Mouse (Mus musculus): ENCODE results near the gene Dmpk. TPM values are rescaled to one million over a fixed set of nuclear protein-coding genes. Genes with fewer than 3 reads are reported as not detected.

Gene Dmpk
- polyA plus RNA-seq, 1 experiment, result 75.4 TPM

- TF ChIP-seq POLR2A (IDR thresholded peaks at IDR 0.05; ENCODE audit: low read depth, low read length), result peak; percentile 23; the same call in 1 of the 2 replicates
- no peak for TF ChIP-seq CTCF (IDR thresholded peaks at IDR 0.05; ENCODE audit: borderline replicate concordance, insufficient read depth, low read length)
- H3K27ac ChIP-seq (ENCODE audit: insufficient read depth, low read length), result no peak overlapping the region
- H3K4me3 ChIP-seq (ENCODE audit: insufficient read depth, low read length), result no peak overlapping the region
Observed at GRCm38 (mm10) chr7:19100290-19100689, 16.6 kb downstream of the Dmpk start.

GRCm38 (mm10) chr7:19103741-19104140 is 20.1 kb downstream of the Dmpk start:
- no peaks in the 10 kb centered on the region for H3K4me1 ChIP-seq (ENCODE audit: control insufficient read depth, insufficient read depth, low read length)
- no peak overlapping the region for H3K27ac ChIP-seq (ENCODE audit: insufficient read depth, low read length)
- TF ChIP-seq POLR2A (IDR thresholded peaks at IDR 0.05; ENCODE audit: low read depth, low read length) (no peak), CTCF (IDR thresholded peaks at IDR 0.05; ENCODE audit: borderline replicate concordance, insufficient read depth, low read length) (no peak)
- no peak overlapping the region for H3K4me3 ChIP-seq (ENCODE audit: insufficient read depth, low read length)

More at GRCm38 (mm10) chr7:19100290-19100689, 16.6 kb downstream of the Dmpk start:
- no peaks in the 10 kb centered on the region for H3K4me1 ChIP-seq (ENCODE audit: control insufficient read depth, insufficient read depth, low read length)

- Histone ChIP-seq H3K27ac (ENCODE audit: insufficient read depth, low read length) (no peak overlapping the region), H3K4me3 (ENCODE audit: insufficient read depth, low read length) (no peak overlapping the region)
- TF ChIP-seq POLR2A (IDR thresholded peaks at IDR 0.05; ENCODE audit: low read depth, low read length) (no peak), CTCF (IDR thresholded peaks at IDR 0.05; ENCODE audit: borderline replicate concordance, insufficient read depth, low read length) (no peak)
Observed at GRCm38 (mm10) chr7:19104486-19104885, 20.8 kb downstream of the Dmpk start.

GRCm38 (mm10) chr7:19107436-19107835 is 23.8 kb downstream of the Dmpk start:
- TF ChIP-seq POLR2A (IDR thresholded peaks at IDR 0.05; ENCODE audit: low read depth, low read length) (no peak), CTCF (IDR thresholded peaks at IDR 0.05; ENCODE audit: borderline replicate concordance, insufficient read depth, low read length) (no peak)
- H3K4me3 ChIP-seq (ENCODE audit: insufficient read depth, low read length), result no peak overlapping the region
- H3K4me1 ChIP-seq (ENCODE audit: control insufficient read depth, insufficient read depth, low read length), result no peaks in the 10 kb centered on the region
- H3K27ac ChIP-seq (ENCODE audit: insufficient read depth, low read length), result no peak overlapping the region

More at GRCm38 (mm10) chr7:19104486-19104885, 20.8 kb downstream of the Dmpk start:
- no peaks in the 10 kb centered on the region for H3K4me1 ChIP-seq (ENCODE audit: control insufficient read depth, insufficient read depth, low read length)

- TF ChIP-seq CTCF (IDR thresholded peaks at IDR 0.05; ENCODE audit: borderline replicate concordance, insufficient read depth, low read length) (no peak), POLR2A (IDR thresholded peaks at IDR 0.05; ENCODE audit: low read depth, low read length) (no peak)
- Histone ChIP-seq H3K4me1 (ENCODE audit: control insufficient read depth, insufficient read depth, low read length) (no peaks in the 10 kb centered on the region), H3K4me3 (ENCODE audit: insufficient read depth, low read length) (no peak overlapping the region), H3K27ac (ENCODE audit: insufficient read depth, low read length) (no peak overlapping the region)
Observed at GRCm38 (mm10) chr7:19109565-19109964, 25.9 kb downstream of the Dmpk start.

DNA sequence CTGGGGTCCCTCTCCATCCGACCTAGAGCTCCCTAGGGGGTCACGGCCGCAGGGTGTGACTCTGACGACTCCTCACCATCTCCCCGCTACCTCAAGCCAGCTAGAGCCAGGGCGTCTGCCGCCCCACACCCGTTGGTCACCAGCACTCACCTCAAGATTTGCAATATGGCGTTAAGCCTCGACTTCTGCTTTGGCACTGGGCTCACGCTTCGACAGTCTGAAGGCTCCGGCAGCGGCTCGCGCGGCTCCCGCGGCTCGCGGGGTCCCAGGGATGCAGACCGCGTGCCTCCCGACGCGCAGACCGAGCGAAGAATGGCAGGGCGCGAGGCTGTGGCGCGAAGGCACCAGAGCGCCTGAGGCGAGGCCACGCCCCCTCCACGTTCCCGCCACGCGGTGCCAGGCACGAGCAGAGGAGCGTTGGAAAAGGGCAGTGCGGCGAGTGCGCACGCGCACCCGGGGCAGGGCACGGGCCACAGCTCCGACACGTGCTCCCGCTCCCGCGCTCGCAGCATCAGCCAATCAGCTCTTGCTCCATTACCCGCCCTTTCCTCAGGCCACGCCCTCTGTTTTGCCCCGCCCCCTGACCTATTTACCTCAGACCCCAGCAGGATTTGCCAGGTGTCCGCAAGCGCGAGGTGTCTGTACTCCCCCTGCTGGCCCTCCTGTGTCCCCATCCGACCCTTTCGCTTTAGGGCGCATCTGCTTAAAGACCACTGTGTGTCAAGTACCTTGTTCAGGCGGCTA is 34.6 kb downstream of the Dmpk start, which contains the start of gene Gm4969:
TSS of gene Gm4969 (minus strand) at position 341 of the 744 bp plus-strand sequence.
- no peak within 1 kb of the TSS for H3K27ac ChIP-seq (ENCODE audit: insufficient read depth, low read length)
- H3K4me1 ChIP-seq (ENCODE audit: control insufficient read depth, insufficient read depth, low read length), result no peaks in the 10 kb centered on the region; the same call in 1 of the 2 replicates
- no peak within 1 kb of the TSS for H3K4me3 ChIP-seq (ENCODE audit: insufficient read depth, low read length)
- TF ChIP-seq POLR2A (IDR thresholded peaks at IDR 0.05; ENCODE audit: low read depth, low read length) (no peak), CTCF (IDR thresholded peaks at IDR 0.05; ENCODE audit: borderline replicate concordance, insufficient read depth, low read length) (no peak)

GRCm38 (mm10) chr7:19119083-19119482 is 35.4 kb downstream of the Dmpk start:
- H3K27ac ChIP-seq (ENCODE audit: insufficient read depth, low read length), result no peak overlapping the region
- no peak overlapping the region for H3K4me3 ChIP-seq (ENCODE audit: insufficient read depth, low read length)
- TF ChIP-seq POLR2A (IDR thresholded peaks at IDR 0.05; ENCODE audit: low read depth, low read length) (no peak), CTCF (IDR thresholded peaks at IDR 0.05; ENCODE audit: borderline replicate concordance, insufficient read depth, low read length) (no peak)
- no peaks in the 10 kb centered on the region; the same call in 1 of the 2 replicates for H3K4me1 ChIP-seq (ENCODE audit: control insufficient read depth, insufficient read depth, low read length)

DNA sequence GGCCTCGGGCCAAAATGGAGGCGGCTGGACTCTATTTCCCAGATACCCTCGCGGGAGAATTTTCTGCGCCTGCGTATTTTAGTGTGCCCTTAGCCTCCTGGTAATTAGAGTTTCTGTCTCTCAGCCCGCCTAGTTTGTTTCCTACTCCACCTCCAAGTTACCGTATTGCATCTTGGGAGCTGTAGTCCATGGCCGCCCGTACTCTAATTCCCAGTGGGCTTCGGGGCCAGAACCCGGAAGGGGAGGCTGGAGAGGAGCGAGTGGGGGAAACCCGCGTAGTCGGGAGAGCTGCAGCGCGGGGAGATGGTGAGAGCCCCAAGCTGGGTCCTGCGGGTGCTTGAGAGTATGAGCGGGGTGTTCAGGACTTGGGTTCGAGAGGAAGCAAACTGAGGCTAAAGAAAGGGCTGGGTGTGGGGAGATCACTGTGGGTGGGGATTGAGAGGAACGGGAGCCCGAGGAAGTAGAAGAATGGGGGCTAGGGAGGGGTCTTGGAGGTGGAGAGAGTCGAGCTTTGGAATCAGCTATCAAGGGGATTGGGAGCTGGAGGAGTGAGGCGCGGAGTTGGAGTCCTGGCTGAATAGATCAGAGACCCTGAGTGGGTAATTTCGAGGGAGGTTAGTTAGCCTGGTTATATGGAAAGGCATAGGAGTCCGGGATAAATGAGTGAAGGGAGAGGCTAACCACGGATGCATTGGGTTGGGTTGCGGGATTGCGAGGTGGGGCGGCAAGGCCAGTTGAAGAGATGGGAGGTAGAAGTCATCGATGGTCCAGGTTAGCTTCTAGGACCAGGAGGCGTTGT is 36.2 kb downstream of the Dmpk start, which contains the start of gene Fbxo46:
TSS of gene Fbxo46 (plus strand) at position 229 of the 799 bp plus-strand sequence.
- H3K27ac ChIP-seq (ENCODE audit: insufficient read depth, low read length), result no peak within 1 kb of the TSS
- peak; percentile 86 for TF ChIP-seq POLR2A (IDR thresholded peaks at IDR 0.05; ENCODE audit: low read depth, low read length)
- TF ChIP-seq CTCF (IDR thresholded peaks at IDR 0.05; ENCODE audit: borderline replicate concordance, insufficient read depth, low read length), result no peak
- H3K4me3 ChIP-seq (ENCODE audit: insufficient read depth, low read length), result peak within 1 kb of the TSS; percentile 97
- H3K4me1 ChIP-seq (ENCODE audit: control insufficient read depth, insufficient read depth, low read length), result no peaks in the 10 kb centered on the region; the same call in 1 of the 2 replicates

- Histone ChIP-seq H3K4me1 (ENCODE audit: control insufficient read depth, insufficient read depth, low read length) (no peaks in the 10 kb centered on the region; the same call in 1 of the 2 replicates), H3K27ac (ENCODE audit: insufficient read depth, low read length) (no peak overlapping the region), H3K4me3 (ENCODE audit: insufficient read depth, low read length) (no peak overlapping the region)
- no peak for TF ChIP-seq POLR2A (IDR thresholded peaks at IDR 0.05; ENCODE audit: low read depth, low read length)
- no peak for TF ChIP-seq CTCF (IDR thresholded peaks at IDR 0.05; ENCODE audit: borderline replicate concordance, insufficient read depth, low read length)
Observed at GRCm38 (mm10) chr7:19121686-19122085, 38.0 kb downstream of the Dmpk start.

Measured in embryonic fibroblast, embryonic 13.5 days (primary cell).